Mouse (Mus musculus) forebrain, embryonic 11.5 days (tissue): Measurements from ENCODE around the gene Tmem160. TPM values are rescaled to one million over a fixed set of nuclear protein-coding genes. Genes with fewer than 3 reads are reported as not detected.

Source experiments
- ATAC-seq: fragments of 200-750 bp; cut with Nextera tagmentation; replicated peaks from 2 replicates; pipeline ENCODE4 v1.8.0; 2017; ENCODE audit warnings: moderate TSS enrichment; ENCODE audit not compliant: low FRiP score
- DNase-seq: peaks from one replicate; pipeline ENCODE4 v3.0.0-alpha.2; 2017; ENCODE audit warnings: low spot score
- H3K27ac ChIP-seq: fragments of 300-500 bp; sonication (generic); 2 replicates; pipeline ENCODE4 v1.5.1; 2014; ENCODE audit warnings: low read depth, low read length
- H3K27me3 ChIP-seq: fragments of 300-500 bp; sonication (generic); 2 replicates; pipeline ENCODE4 v1.6.1; 2014; ENCODE audit warnings: mild to moderate bottlenecking, low read length, mixed read lengths; ENCODE audit not compliant: control insufficient read depth, insufficient read depth
- H3K36me3 ChIP-seq: fragments of 300-500 bp; sonication (generic); 2 replicates; pipeline ENCODE4 v1.6.1; 2014; ENCODE audit warnings: mild to moderate bottlenecking, low read length, moderate library complexity, mixed read lengths; ENCODE audit not compliant: control insufficient read depth, insufficient read depth
- H3K4me1 ChIP-seq: fragments of 300-500 bp; sonication (generic); replicated peaks from 2 replicates; pipeline ENCODE4 v1.6.1; 2014; ENCODE audit warnings: low read length, mixed read lengths; ENCODE audit not compliant: control insufficient read depth, insufficient read depth
- H3K4me2 ChIP-seq: fragments of 300-500 bp; sonication (generic); 2 replicates; pipeline ENCODE4 v1.6.1; 2014; ENCODE audit warnings: low read depth, mild to moderate bottlenecking, low read length, moderate library complexity, mixed read lengths; ENCODE audit not compliant: severe bottlenecking
- H3K4me3 ChIP-seq: fragments of 300-500 bp; sonication (generic); 2 replicates; pipeline ENCODE4 v1.5.1; 2014; ENCODE audit warnings: low read depth, low read length
- H3K9ac ChIP-seq: fragments of 300-500 bp; sonication (generic); 2 replicates; pipeline ENCODE4 v1.6.1; 2014; ENCODE audit warnings: low read length
- H3K9me3 ChIP-seq: fragments of 300-500 bp; sonication (generic); 2 replicates; pipeline ENCODE4 v1.6.1; 2016; ENCODE audit warnings: low read length, mixed read lengths; ENCODE audit not compliant: control insufficient read depth
- WGBS: fragments of 180-500 bp; shearing (Covaris S2); extraction: QIAGEN DNeasy Blood & Tissue Kit; methylation state at CpG from one replicate; pipeline ENCODE4 v1.1.7; 2014; 5-methylcytosine and 5-hydroxymethylcytosine counted together
- polyA plus RNA-seq: library from polyadenylated mRNA; unstranded; fragments of >200 nt; fragmentation: Nextera tagmentation; extraction: Ambion mirVana; gene quantifications from 2 replicates; pipeline ENCODE4 v1.2.1, GENCODE M21; 2014

The Tmem160 gene
- polyA plus RNA-seq, 1 experiment from 2014 or later: 48.6 TPM

GRCm38 (mm10) chr7:16460566-16460965 lies 8.0 kb downstream of the Tmem160 start:
- H3K36me3 ChIP-seq: no peaks in the 10 kb centered on the region
- DNase-seq (no peak), ATAC-seq (no peak)
- no peak overlapping the region for H3K4me2 ChIP-seq
- no peak overlapping the region for H3K4me3 ChIP-seq
- H3K4me1 ChIP-seq: no peaks in the 10 kb centered on the region
- 68% methylated on average over 13 of the region's 13 CpGs for WGBS
- H3K9me3 ChIP-seq: no peaks in the 10 kb centered on the region
- no peak overlapping the region for H3K9ac ChIP-seq
- no peak overlapping the region for H3K27ac ChIP-seq
- no peaks in the 10 kb centered on the region; the same call in 1 of the 2 replicates for H3K27me3 ChIP-seq

GRCm38 (mm10) chr7:16461151-16461550 lies 8.6 kb downstream of the Tmem160 start:
- no peak for DNase-seq
- no peak for ATAC-seq
- Histone ChIP-seq H3K9me3 (no peaks in the 10 kb centered on the region), H3K4me3 (no peak overlapping the region), H3K4me1 (no peaks in the 10 kb centered on the region), H3K4me2 (no peak overlapping the region), H3K27ac (no peak overlapping the region), H3K36me3 (no peaks in the 10 kb centered on the region), H3K9ac (no peak overlapping the region), H3K27me3 (no peaks in the 10 kb centered on the region; the same call in 1 of the 2 replicates)
- 58% methylated on average over 6 of the region's 6 CpGs for WGBS

GRCm38 (mm10) chr7:16461705-16462104 lies 9.1 kb downstream of the Tmem160 start:
- Histone ChIP-seq H3K9ac (no peak overlapping the region), H3K36me3 (no peaks in the 10 kb centered on the region), H3K4me2 (no peak overlapping the region), H3K4me1 (no peaks in the 10 kb centered on the region), H3K9me3 (no peaks in the 10 kb centered on the region), H3K4me3 (no peak overlapping the region), H3K27ac (no peak overlapping the region), H3K27me3 (no peaks in the 10 kb centered on the region; the same call in 1 of the 2 replicates)
- DNase-seq (no peak), ATAC-seq (no peak)
- 79% methylated on average over 6 of the region's 6 CpGs for WGBS

DNA sequence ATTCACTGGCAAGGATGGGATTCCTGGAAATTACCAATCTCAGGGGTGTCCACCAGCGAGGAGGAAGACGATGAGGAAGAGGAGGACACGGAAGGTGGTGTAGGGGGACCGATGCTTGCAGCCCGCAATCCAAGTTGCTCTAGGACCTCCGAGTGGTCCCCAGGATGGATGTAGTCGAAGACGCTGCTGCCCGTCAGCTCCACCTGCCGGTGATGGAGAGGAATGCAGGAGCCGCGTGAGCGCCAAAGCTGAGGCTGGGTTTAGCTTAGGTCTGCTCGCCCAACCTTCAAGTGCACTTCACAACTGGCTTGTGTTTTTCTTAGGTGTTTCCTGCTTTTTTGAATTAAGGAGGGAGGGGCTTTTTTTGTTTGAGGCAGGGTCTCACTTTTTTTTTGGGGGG lies 10.6 kb downstream of the Tmem160 start:
- Histone ChIP-seq H3K4me3 (no peak overlapping the region), H3K4me2 (no peak overlapping the region), H3K27ac (no peak overlapping the region), H3K36me3 (no peaks in the 10 kb centered on the region), H3K27me3 (no peaks in the 10 kb centered on the region; the same call in 1 of the 2 replicates), H3K9me3 (no peaks in the 10 kb centered on the region), H3K4me1 (peaks cover 4% of the 10 kb centered on the region; the same call in 1 of the 2 replicates), H3K9ac (no peak overlapping the region)
- 2% methylated on average over 14 of the region's 14 CpGs for WGBS
- peak; percentile 93 for DNase-seq
- peak; percentile 32; the same call in 1 of the 2 replicates for ATAC-seq

DNA sequence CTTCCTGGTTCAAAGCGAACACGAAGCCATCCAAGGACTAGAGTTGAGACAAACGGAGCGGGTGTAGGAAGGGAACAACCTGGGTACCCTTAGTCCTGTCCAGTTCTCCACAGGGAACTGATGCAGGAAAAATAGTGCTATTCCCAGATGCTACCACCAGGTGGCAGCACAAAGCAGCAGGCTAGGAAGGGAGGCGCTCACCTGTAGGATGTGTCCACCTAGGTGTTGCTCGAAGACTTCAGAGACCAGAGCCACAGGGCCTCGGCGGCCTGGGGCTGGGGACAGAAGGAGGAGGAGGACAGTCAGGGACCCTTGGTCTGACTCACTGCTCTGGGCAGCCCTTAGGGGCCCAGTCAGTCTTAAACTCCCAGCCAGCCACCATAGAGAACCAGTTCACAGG lies 12.6 kb downstream of the Tmem160 start:
- Histone ChIP-seq H3K27me3 (peaks cover 10% of the 10 kb centered on the region), H3K9me3 (no peaks in the 10 kb centered on the region), H3K36me3 (no peaks in the 10 kb centered on the region), H3K9ac (no peak overlapping the region), H3K4me3 (no peak overlapping the region), H3K4me1 (peaks cover 5% of the 10 kb centered on the region; the same call in 1 of the 2 replicates), H3K27ac (no peak overlapping the region), H3K4me2 (no peak overlapping the region)
- no peak for ATAC-seq
- DNase-seq: peak; percentile 84
- 15% methylated on average over 8 of the region's 8 CpGs for WGBS

DNA sequence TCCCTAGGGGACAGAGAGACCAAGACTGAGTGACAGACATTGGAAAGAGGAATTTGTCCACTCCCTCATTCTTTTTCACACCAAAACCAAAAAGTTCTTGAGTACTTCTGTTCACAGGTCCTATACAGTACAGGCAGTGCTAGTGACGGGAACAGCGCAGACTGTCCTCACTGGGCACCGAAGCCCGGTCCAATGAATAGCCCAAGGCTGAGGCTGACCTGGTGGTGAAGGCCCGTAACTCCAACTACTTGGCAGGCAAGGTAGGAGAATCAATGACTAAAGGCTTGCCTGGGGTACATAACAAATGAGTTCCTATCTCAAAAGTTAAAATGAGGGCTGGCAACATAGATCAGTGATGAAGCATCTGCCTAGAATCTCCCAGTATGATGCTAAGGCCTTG lies 13.0 kb downstream of the Tmem160 start:
- H3K9me3 ChIP-seq: no peaks in the 10 kb centered on the region
- no peak for DNase-seq
- no peak overlapping the region for H3K4me2 ChIP-seq
- no peak overlapping the region for H3K4me3 ChIP-seq
- no peak overlapping the region for H3K27ac ChIP-seq
- H3K27me3 ChIP-seq: peaks cover 12% of the 10 kb centered on the region
- 96% methylated on average over 5 of the region's 5 CpGs for WGBS
- peaks cover 5% of the 10 kb centered on the region; the same call in 1 of the 2 replicates for H3K4me1 ChIP-seq
- H3K36me3 ChIP-seq: no peaks in the 10 kb centered on the region
- no peak overlapping the region for H3K9ac ChIP-seq
- no peak for ATAC-seq

DNA sequence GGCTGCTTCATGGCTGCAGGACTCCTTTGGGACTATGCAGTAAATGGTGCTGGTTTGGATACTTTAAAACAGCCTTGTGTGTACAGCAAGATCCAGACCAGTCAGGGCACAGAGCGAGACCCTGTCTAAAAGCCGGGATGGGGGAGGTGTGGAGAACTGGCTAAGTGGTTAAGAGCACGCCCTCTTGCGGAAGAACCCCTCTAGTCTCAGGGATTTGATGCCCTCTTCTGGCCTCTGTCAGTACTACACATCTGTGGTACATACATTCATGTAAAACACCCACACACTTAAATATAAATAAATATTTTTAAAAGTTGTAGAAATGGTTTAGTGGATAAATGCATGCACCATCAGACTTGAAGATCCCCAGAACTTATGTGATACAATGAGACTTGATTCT lies 14.0 kb downstream of the Tmem160 start:
- H3K36me3 ChIP-seq: no peaks in the 10 kb centered on the region
- no peak for ATAC-seq
- peaks cover 22% of the 10 kb centered on the region for H3K27me3 ChIP-seq
- no peak overlapping the region for H3K9ac ChIP-seq
- peaks cover 5% of the 10 kb centered on the region; the same call in 1 of the 2 replicates for H3K4me1 ChIP-seq
- H3K4me2 ChIP-seq: no peak overlapping the region
- H3K27ac ChIP-seq: no peak overlapping the region
- no peak for DNase-seq
- WGBS: 81% methylated on average over 4 of the region's 4 CpGs
- H3K4me3 ChIP-seq: no peak overlapping the region
- no peaks in the 10 kb centered on the region for H3K9me3 ChIP-seq

- ATAC-seq: no peak
- WGBS: 11% methylated on average over 5 of the region's 5 CpGs
Measured at GRCm38 (mm10) chr7:16468115-16468514, 15.5 kb downstream of the Tmem160 start.

DNA sequence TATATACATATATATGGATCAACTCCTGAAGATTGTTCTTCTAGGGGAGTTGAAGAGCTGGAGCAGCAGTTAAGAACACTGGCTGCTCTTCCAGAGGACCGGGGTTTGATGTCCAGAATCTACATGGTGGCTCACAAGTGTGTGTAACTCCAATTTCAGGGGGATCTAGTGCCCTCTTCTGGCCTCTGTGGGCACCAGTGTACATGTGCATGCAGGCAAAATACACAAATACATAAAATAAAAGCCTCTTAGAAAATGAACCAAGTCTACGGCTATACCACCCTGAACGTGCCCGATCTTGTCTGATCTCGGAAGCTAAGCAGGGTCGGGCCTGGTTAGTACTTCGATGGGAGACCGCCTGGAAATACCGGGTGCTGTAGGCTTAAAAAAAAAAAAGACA lies 19.0 kb downstream of the Tmem160 start:
- DNase-seq (no peak), ATAC-seq (no peak)
- 42% methylated on average over 9 of the region's 9 CpGs for WGBS
- Histone ChIP-seq H3K36me3 (no peaks in the 10 kb centered on the region), H3K4me2 (no peak overlapping the region), H3K4me1 (peaks cover 16% of the 10 kb centered on the region), H3K27me3 (peaks cover 65% of the 10 kb centered on the region), H3K4me3 (no peak overlapping the region), H3K9me3 (no peaks in the 10 kb centered on the region), H3K27ac (no peak overlapping the region), H3K9ac (no peak overlapping the region)

More at GRCm38 (mm10) chr7:16468115-16468514, 15.5 kb downstream of the Tmem160 start:
- no peak overlapping the region for H3K4me3 ChIP-seq
- H3K36me3 ChIP-seq: no peaks in the 10 kb centered on the region
- no peak overlapping the region for H3K4me2 ChIP-seq
- H3K9me3 ChIP-seq: no peaks in the 10 kb centered on the region
- no peak for DNase-seq
- no peak overlapping the region for H3K9ac ChIP-seq
- no peak overlapping the region for H3K27ac ChIP-seq
- peaks cover 10% of the 10 kb centered on the region for H3K4me1 ChIP-seq
- H3K27me3 ChIP-seq: peaks cover 31% of the 10 kb centered on the region
